Mouse (Mus musculus): Measurements from ENCODE around the gene 1190005I06Rik. TPM values are rescaled to one million over a fixed set of nuclear protein-coding genes. Genes with fewer than 3 reads are reported as not detected.
"Not testable (repeated sequence)": the region's sequence is repeated elsewhere in the genome, so short reads cannot be mapped to it uniquely, and the experiment has no call there.

1190005I06Rik gene
- 10 to 100 TPM; 13.1 to 13.4 TPM for total RNA-seq (2021)

DNA sequence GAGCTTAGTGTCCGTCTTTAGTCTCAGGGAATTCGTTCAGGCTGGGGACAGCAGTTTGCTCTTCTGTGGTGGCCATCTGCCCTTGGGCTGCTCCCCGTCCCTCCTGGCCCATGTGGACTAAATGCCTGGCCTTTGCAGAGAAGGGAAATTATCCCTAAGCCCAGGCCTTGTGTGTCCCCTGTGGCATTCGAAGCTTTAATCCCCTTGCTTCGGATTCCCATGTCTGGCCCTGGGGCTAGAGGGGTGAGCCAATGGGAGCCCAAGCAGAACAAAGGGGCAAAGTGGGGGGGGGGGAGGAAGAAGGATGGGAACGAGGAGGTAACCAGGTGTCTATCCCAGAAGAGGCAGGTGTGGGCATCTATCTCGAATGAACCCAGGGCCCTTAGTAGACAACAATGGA lies at the start of gene 1190005I06Rik:
Gene 1190005I06Rik (minus strand): TSS at position 101 of the 400 bp plus-strand sequence.
- DNase-seq, result no peak

DNA sequence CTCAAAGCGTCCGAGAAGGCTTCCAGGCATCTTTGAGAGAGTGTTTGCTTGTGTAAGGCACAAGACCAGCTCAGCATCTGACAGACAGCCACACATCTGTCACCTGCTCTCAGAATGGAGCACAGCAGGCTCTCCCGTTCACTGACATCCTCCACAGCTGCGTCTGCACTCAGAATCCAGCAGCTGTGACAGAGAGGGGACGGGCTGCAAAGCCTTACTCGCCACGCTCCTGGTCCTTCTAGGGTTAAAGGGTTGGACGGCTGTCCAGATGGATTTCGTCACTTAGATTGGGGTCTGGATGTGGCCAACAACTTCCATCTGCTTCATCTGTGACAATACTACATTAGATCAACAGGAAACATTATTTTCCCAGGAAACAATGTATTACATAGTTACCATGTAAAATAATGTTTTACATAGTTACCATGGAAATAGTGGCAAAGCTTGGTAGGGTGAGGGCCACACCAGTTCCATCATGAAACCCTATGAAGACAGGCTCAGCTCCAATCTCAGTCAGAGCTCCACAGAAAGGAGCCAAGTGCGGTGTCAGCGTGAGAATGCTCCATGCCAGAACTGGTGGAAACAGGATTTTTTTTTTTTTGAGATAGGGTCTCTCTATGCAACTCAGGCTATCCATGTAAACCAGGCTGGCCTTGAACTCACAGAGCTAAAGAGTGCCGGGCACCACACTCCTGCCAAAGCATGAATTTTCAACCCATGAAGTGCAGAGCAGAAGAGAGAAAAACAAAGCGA lies 49.1 kb upstream of the 1190005I06Rik start:
- DNase-seq, result no peak

DNA sequence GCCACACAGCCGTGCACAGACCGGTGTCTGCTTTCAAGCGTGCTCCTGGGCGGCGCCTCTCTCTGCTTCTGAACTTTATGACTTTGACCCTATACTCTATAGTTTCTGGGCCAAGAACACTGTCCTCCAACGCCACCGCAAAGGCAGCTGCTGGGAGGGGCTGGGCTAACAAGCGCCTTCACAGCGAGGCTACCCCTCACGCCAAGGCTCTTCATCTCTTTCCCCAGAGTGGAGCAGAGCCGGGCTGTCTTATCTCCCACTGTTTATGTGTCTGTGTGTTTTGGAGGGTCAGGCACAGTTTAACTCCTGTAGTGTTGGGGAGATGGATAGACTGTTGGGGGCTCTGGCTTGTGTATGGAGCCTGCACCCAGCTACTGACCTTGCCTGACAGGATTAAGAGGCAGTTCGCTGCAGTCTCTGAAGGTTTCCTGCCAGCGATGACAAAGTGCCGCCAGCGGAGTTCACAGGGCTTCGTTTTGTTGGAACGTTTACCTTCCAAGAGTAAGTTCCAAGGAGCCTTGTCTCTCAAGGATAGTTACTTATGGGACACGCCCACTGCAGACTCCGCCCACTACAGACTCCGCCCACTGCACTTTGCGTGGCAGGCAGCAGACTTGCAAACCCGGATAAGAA lies 46.5 kb upstream of the 1190005I06Rik start:
- DNase-seq, result no peak

DNA sequence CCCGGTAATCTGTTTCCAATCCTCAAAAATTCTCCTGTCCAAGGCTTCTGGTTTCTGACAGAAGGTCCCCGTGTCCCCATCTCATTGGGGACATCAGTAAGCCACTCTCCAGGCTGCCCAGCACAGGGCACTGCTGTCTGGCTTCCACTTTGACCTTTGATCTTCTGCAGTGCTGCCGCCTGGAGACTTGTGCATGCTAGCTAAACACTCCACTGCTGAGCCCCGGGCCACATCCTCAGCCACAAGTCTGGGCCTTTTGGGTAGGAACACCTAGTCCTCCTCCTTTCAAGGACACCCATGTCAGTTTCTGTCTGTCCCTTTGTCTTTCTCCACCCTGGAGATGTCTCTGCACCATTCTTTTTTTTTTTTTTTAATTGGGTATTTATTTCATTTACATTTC lies 45.5 kb upstream of the 1190005I06Rik start:
- DNase-seq, result no peak

DNA sequence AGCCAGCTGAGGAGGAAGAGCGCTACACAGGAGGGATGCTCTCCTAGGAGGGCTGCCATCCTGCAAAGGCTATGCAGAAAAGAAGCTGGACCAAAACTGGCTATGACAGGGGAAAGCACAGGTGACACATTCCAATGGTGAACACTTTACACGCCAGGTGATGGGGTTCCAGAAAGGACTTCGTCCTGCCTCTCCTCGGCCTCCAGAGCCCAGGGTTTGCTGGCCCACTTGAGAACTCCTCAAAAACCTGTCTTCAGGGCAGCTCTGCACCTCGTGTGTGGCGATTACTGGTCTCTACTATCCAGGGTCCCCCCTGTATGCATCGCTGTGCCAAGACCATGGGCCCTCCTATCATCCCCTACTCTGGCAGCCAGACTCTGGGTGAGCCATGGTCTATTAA lies 41.1 kb upstream of the 1190005I06Rik start:
- no peak for DNase-seq

DNA sequence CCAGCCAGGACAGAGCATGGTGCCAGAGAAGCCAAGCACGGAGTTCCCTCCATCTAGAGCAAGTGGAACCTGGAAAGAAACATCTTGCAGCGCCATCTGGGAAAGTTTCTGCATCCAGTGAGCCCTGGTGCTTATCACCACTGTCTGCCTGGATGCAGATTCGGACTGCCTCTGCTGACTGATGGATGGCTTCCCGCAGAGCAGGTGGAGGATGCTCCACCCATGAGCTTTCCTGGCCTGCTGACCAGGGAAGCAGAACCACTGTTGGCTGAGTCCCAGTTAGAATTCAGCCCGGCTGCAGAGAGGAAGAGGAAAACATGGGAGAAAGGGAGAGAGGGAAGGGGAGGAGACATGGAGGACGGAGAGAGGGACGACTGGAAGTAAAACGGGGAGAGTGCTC lies 40.4 kb upstream of the 1190005I06Rik start:
- DNase-seq, result no peak

DNA sequence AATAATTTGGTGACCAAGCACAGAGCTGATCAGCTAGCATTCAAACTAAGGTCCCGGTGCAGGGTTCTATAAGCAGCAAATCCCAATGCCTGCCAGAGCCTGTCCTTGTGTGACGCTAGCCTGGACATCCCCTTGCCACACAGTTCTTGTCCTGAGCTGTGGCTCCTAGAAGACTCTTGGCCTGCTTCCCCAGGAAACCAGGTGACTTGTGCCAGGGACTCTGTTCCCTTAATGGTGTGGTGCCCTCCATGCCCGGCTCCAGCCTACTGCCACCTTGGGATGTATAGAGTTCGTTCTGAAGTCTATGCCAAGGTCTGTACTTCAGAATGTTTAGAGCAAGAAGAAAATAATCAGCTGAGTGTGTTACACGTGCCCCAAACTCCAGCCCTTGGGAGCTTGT lies 39.1 kb upstream of the 1190005I06Rik start:
- no peak for DNase-seq

DNA sequence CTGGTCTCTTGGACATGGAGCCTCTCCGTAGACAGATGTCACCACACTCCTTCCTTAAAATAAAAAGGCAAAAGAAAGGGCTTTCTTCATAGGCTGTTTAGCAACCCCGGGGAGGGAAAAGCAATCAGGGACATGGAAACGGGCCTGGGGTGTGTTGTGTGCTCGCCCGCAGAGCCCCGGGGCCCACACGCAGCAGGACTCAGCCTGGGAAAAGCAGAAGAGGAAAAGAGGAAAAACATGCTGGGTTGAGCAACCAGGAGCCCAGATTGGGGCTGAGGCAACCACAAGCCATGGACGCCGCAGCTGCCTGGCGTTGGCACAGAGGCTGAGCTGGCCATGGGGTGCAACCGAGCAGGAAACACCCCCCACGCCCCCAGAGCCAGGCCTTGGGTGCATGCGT lies 38.6 kb upstream of the 1190005I06Rik start:
- no peak for DNase-seq

DNA sequence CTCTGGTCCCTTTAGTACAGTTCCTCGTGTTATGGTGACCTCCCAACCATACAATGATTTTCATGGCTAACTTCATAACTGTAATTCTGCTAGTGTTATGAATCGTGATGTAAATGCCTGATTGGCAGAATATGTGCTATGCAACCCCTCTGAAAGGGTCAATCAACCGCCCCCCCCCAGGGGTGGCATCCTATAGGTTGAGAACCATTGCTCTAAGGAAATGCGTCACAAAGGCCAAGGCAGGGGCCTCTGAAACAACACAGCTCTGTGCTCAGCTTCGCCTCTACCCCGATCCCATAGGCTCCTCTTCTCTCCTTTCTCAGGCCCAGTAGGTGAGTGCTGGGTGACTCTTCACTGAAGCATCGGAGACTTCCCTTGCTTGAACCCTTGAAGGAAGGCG lies 38.2 kb upstream of the 1190005I06Rik start:
- DNase-seq, result no peak

DNA sequence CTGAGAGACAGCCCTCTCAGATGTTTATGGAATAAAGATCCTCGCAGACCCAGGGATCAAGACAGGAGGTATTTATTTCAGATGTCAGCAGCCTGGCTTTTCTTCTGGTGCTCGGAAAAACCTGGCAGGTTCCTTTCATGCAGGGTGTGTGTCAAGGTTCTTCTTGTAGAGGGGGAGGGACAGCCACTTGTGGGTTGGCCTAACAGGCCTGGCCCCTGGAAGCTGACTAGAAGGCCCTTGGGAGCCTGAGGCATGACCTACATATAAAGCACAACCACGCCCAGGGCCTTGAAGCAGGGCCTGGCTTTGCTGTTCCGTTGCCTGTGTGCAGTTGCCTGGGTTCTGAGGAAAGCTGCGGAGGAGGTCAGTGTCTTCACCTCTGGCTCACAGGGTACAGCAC lies 37.7 kb upstream of the 1190005I06Rik start:
- no peak for DNase-seq

DNA sequence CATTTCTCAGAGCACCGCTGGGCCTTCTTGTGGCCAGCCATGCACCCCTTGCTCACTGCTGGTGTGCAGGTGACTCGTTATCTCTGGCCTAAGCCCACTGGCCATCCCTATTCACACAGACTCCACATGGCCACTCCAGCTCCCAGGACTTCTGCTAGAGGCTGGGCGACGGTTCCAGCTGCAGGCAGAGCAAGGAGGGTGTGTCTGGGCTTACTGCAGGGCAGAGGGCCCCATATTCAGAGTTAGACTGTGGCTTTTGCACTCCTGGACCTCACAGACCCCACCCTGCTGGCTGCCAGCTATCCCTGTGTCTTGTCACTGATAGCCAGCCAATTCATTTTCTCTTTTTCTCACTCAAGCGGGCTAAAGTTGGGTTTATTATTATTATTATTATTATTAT lies 36.6 kb upstream of the 1190005I06Rik start:
- no peak for DNase-seq

DNA sequence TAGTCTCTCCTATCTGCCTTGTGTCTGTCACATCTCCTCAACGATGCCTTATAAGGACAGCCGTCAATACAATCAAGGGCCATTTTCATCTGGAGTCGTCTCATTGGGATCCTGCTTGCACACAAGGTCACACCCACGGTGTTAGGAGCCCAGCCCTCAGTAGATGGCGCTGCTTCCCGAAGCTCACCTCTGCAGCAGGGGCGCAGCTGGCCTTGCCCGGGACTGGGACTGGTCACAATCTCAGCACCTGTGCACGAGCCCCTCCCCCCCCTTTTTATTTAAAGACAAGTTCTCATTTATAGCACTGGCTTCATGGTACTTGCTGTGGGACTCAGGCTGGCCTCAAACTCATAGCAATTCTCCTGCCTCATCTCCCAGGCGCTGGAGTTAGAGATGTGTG lies 36.2 kb upstream of the 1190005I06Rik start:
- no peak for DNase-seq

DNA sequence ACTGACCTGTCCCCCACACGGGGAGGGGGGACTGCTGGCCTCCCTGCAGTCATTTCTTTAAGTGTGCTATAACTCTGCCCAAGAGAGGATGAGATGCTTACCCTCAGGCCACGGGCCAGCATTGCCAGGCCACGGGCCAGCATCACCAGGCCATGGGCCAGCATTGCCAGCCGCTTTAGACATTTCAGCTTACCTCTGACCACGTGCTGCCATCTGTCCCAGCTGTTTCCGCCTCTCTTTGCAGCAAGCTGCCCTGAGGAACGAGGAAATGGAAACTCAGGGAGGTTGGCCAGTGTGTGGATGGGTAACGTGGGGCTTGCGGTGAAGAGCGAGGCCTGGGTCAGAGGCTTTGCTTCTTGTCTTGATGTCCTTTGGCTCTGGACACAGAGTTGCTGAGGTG lies 33.7 kb upstream of the 1190005I06Rik start:
- no peak for DNase-seq

DNA sequence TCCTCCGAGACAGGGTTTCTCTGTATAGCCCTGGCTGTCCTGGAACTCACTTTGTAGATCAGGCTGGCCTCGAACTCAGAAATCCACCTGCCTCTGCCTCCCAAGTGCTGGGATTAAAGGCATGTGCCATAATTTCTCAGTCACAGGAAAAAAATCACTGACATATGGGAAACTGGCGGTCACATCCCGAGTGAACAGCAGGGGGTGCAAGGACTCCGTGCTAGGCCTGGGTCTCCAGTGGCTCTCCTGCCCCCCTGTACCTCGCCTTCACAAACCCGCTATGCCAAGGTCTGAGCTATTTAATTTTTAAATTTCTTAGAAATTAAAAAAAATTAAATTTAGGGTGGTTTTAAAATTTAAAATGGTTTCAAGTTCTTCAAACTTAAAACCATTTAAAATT lies 33.0 kb upstream of the 1190005I06Rik start:
- not testable (repeated sequence) for DNase-seq

DNA sequence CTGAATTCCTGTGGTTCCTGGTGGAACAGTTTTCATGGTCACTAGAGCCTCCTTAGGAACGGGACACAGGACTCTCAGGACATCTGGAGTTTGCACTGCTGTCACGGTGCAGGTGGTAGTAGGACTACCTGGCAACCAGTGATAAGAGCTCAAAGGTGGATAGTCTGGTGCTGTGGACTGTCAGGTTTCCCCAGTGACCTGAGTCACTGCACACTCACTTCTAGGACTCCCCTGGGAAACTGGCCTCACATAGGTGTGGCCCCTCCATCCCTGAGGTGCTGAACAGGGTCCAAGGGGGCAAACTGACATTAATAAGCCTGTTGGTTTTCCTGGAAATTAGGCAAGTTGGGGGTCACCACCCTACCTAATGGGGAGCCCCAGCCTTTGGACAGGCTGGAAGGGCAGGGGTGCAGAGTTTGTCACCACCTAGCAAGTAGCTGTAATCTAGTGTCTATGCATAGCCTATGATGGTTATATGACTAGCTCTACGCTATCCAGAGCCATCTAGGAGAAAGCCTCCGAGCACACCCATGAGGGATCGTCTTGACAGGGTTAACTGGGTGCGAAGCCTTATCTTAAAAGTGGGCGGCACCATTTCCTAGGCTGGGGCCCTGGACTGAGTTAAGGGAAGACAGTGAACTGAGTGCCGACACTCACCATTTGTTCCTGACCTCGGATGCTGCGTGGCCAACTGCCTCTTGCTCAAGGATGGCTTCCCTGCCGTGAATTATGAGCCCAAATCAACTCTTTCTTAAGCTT lies 32.4 kb upstream of the 1190005I06Rik start:
- DNase-seq, result no peak

DNA sequence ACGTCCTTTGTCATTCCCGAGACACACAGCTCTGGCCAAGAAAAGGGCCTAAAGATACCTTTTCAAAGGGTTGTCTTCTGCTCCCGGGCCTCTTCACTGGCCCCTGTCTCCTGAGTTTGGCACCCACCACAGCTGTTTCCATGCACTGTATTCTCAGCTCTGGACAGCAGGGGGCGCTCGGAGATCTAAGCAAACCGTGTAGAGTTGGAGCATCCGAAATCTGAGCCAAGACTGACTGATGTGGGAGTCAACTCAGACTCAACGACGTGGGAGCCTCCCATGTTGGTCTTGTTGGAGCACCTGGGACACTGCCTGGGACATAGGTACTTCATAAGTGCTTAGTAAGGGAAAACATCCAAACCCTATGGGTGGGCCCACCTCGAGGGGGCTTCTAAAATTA lies 31.0 kb upstream of the 1190005I06Rik start:
- peak; percentile 78 to 80 for DNase-seq

DNA sequence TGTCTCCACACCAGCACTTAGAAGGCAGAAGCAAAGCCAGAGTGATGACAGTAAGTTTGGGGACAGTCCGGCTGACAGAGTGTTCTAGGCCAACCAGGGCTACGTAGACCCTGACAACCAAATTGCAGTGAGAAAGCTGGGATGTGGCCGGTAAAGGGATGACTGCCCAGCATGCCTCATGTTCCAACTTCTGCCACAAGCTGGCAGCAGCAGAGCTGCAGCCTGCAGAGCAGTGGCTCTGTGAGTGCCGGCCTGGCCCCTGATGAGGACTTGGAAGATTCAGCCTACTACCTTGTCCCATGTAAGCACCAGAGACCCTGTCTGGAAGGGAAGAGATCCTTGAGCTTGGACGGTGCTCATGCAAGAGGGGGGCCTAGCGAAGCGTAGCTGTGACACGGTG lies 28.3 kb upstream of the 1190005I06Rik start:
- DNase-seq, result no peak

DNA sequence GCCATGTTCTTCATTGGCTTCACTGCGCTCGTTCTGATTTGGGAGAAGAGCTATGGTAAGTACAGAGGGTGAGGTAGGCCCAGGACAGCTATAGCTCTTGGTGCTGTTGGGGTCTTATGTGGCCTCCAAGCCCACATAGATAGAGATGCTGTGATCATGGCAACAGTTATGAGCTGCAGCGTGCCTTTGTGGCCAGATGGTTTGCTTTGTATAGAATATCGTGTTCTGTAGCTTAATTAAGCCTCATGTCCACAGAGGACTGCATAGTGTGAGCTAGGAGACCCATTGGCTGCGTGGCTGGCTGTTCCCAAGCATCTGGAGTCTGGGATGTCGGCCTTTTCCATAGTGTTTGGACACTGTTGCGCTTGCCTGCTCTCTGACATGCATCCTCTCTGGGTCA lies 25.9 kb upstream of the 1190005I06Rik start:
- DNase-seq, result no peak

DNA sequence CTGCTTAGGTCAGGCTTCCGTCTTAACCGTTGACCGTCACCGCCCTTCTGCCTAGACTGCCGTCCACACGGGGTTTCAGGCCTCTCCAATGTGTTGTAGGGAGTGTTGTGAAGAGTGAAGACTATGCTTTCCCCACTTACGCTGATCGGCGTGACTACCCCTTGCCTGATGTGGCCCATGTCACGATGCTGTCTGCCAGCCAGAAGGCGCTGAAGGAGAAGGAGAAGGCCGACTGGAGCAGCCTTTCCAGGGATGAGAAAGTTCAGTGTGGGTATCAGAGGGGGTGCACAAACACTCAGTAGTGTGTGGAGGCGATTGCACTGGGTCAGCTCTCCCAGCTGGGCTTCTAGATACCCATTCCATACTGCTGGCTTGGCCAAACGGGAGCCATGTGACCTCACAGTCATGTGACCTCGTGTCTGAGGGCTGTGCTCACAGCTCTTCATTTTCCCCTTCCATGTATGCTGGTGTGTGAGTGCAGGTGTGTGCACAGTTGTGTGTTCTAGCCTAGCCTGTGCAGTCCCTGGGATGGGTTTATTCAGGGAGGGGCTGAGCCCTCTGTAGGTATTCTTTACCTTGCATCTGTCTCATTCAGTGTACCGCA lies 25.3 kb upstream of the 1190005I06Rik start:
- DNase-seq, result no peak

DNA sequence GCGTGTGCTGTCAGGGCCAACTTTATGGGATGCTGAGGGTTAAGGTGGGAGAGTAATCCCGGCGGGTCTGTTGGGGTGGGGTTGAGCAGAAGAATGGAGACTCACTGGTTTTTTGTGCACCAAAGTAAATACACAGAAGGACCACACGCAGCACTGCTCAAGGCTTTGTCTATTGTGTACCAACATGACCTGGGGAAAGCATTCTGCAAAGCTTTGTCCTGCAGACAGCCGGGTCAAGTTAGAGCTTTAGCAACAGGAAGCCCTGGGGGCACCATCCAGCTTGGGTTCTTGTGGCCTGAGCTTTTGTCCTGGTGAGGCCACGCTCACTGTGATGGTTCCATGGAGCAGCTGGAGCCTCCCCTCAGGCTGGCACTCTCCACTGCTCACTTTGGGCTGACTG lies 24.3 kb upstream of the 1190005I06Rik start:
- no peak for DNase-seq

DNA sequence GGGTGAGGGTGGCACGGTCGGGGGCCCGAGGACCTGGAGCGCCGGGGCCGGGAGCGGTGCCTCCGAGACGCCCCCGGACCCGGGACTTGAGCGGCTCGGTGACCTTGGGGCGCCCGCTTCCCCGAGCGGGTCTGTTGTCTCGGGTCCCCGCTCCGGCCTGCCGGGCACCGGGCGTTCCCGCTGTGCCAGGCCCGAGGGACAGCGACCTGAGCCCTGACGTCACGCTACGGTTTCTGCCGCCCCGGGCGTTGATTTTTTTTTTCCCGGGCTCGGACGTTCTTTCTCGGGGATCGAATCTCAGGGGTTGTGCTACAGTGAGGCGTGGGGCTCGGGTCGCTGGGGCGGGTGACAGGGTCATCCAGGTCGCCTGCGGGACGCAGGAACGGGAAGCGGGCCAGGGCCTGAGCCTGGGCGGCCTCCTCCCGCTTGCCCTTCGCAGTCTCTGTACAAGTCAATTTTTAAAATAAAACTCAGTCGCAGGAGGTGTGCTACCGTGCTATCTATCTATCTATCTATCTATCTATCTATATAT lies 21.0 kb upstream of the 1190005I06Rik start, which contains the start of gene Emc8:
Gene Emc8 (minus strand): TSS at position 200 of the 532 bp plus-strand sequence.
- no peak for DNase-seq

DNA sequence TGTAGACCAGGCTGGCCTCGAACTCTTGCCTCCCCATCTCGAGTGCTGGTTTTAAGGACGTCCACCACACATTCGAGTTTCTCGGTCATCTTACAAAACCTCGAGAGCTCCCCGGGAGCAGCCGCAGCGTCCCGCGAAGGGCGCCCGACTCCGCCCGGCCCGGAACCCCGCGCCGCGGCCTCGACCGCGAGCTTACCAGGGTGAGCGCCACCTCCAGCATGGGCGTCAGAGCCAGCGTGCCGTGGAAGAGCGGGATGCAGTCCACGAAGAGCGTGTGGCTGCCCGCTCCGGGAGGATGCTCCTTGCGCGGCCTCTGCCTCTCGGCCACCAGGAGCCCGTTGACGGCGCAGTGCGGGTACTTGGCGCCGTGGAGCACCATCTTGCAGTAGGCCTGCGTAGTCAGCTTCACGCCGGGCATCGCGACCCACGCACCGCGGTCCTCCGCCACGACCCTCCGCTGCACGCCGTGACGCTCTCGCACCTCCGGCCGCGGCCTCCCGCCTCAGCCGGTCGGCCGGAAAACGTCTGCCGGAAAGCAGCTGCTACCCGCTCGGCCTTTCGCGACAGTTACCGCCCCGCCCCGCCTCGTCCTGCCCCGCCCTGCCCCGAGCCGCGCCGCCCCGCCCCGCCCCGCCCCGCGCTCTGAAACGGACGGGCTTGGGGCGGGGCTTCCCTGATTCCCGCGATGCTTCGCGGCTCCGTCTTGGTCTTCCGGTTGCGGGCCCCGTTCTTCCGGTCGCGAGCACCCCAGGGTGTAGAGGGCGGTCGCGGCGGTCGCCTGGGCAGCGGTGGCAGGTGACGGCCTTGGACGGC lies 20.3 kb upstream of the 1190005I06Rik start, which contains the start of the genes Gm27021 and Cox4i1:
Gene Gm27021 (minus strand): TSS at position 519 of the 813 bp plus-strand sequence.
Gene Cox4i1 (plus strand): TSS at position 662 of the 813 bp plus-strand sequence.
- DNase-seq, result peak; percentile 84 to 90
